Mouse (Mus musculus) liver, embryonic 15.5 days (tissue): ENCODE measurements around the gene Dlgap3. TPM values are rescaled to one million over a fixed set of nuclear protein-coding genes. Genes with fewer than 3 reads are reported as not detected.

Experiments
- ATAC-seq: fragments of 200-750 bp; cut with Nextera tagmentation; 2 replicates; pipeline ENCODE4 v1.8.0; 2017; ENCODE audit warnings: moderate number of reproducible peaks, mild to moderate bottlenecking, moderate library complexity; ENCODE audit not compliant: insufficient read depth
- H3K27ac ChIP-seq: fragments of 300-500 bp; sonication (generic); replicated peaks from 2 replicates; pipeline ENCODE4 v1.5.1; 2015; ENCODE audit warnings: mild to moderate bottlenecking, inconsistent platforms
- H3K27me3 ChIP-seq: fragments of 300-500 bp; sonication (generic); 2 replicates; pipeline ENCODE4 v1.6.1; 2015; ENCODE audit warnings: mild to moderate bottlenecking, inconsistent platforms
- H3K36me3 ChIP-seq: fragments of 300-500 bp; sonication (generic); replicated peaks from 2 replicates; pipeline ENCODE4 v1.6.1; 2015; ENCODE audit warnings: moderate library complexity, mild to moderate bottlenecking, inconsistent platforms
- H3K4me1 ChIP-seq: fragments of 300-500 bp; sonication (generic); replicated peaks from 2 replicates; pipeline ENCODE4 v1.6.1; 2015; ENCODE audit warnings: inconsistent platforms
- H3K4me2 ChIP-seq: fragments of 300-500 bp; sonication (generic); 2 replicates; pipeline ENCODE4 v1.6.1; 2015; ENCODE audit warnings: moderate library complexity, mild to moderate bottlenecking, inconsistent platforms
- H3K4me3 ChIP-seq: fragments of 300-500 bp; sonication (generic); replicated peaks from 2 replicates; pipeline ENCODE4 v1.5.1; 2015; ENCODE audit warnings: mild to moderate bottlenecking, inconsistent platforms
- H3K9ac ChIP-seq: fragments of 300-500 bp; sonication (generic); 2 replicates; pipeline ENCODE4 v1.6.1; 2015; ENCODE audit warnings: moderate library complexity, mild to moderate bottlenecking, inconsistent platforms
- H3K9me3 ChIP-seq: fragments of 300-500 bp; sonication (generic); replicated peaks from 2 replicates; pipeline ENCODE4 v1.6.1; 2016; ENCODE audit warnings: inconsistent platforms
- WGBS: fragments of 180-500 bp; shearing (Covaris S2); methylation state at CpG from one replicate; pipeline ENCODE4 v1.1.7; 2015; ENCODE audit warnings: mixed read lengths; ENCODE audit not compliant: insufficient replicate concordance; 5-methylcytosine and 5-hydroxymethylcytosine counted together
- polyA plus RNA-seq: library from polyadenylated mRNA; unstranded; fragments of >200 nt; fragmentation: Nextera tagmentation; extraction: Ambion mirVana; gene quantifications from 2 replicates; pipeline ENCODE4 v1.2.1, GENCODE M21; 2015

The Dlgap3 gene
- polyA plus RNA-seq: 0.20 and 0.40 TPM in 2 replicates

- WGBS: under 1% methylated on average over 66 of the region's 67 CpGs
- H3K27ac ChIP-seq: no peak within 1 kb of the TSS
- H3K4me2 ChIP-seq: peak within 1 kb of the TSS; percentile 67
- H3K9me3 ChIP-seq: no peaks in the 10 kb centered on the region
- no peaks in the 10 kb centered on the region for H3K36me3 ChIP-seq
- peak within 1 kb of the TSS; percentile 15; the same call in 1 of the 2 replicates for H3K9ac ChIP-seq
- peak; percentile 58 for ATAC-seq
- 0 out of 2 replicates have a peak, but pooled peaks cover 5% of the 10 kb centered on the region for H3K4me1 ChIP-seq
- H3K4me3 ChIP-seq: peak within 1 kb of the TSS; percentile 57
- peaks cover 87% of the 10 kb centered on the region for H3K27me3 ChIP-seq
Measured at GRCm38 (mm10) chr4:127168914-127169345, at the start of gene Dlgap3. Dlgap3 (plus strand) TSS chr4:127169204.

GRCm38 (mm10) chr4:127123391-127123790 is 45.6 kb upstream of the Dlgap3 start, which contains the start of gene Tmem35b:
Tmem35b (plus strand) TSS chr4:127123691.
- WGBS: 88% methylated on average over 5 of the region's 5 CpGs
- H3K27me3 ChIP-seq: no peaks in the 10 kb centered on the region
- no peak within 1 kb of the TSS for H3K9ac ChIP-seq
- H3K36me3 ChIP-seq: no peaks in the 10 kb centered on the region
- H3K4me3 ChIP-seq: no peak within 1 kb of the TSS
- H3K4me1 ChIP-seq: peaks cover 17% of the 10 kb centered on the region
- H3K9me3 ChIP-seq: no peaks in the 10 kb centered on the region
- H3K27ac ChIP-seq: no peak within 1 kb of the TSS
- H3K4me2 ChIP-seq: no peak within 1 kb of the TSS
- ATAC-seq: no peak

- no peak overlapping the region for H3K9ac ChIP-seq
- H3K4me2 ChIP-seq: no peak overlapping the region
- no peaks in the 10 kb centered on the region for H3K36me3 ChIP-seq
- no peak for ATAC-seq
- H3K27ac ChIP-seq: no peak overlapping the region
- no peaks in the 10 kb centered on the region for H3K9me3 ChIP-seq
- H3K4me3 ChIP-seq: no peak overlapping the region
- 74% methylated on average over 1 of the region's 1 CpGs for WGBS
- H3K27me3 ChIP-seq: no peaks in the 10 kb centered on the region
- peaks cover 17% of the 10 kb centered on the region for H3K4me1 ChIP-seq
Measured at GRCm38 (mm10) chr4:127124331-127124730, 44.7 kb upstream of the Dlgap3 start.

GRCm38 (mm10) chr4:127125834-127126463 is 43.1 kb upstream of the Dlgap3 start:
- Histone ChIP-seq H3K4me2 (peak overlapping the region; percentile 90), H3K27me3 (no peaks in the 10 kb centered on the region), H3K36me3 (no peaks in the 10 kb centered on the region), H3K27ac (peak overlapping the region; percentile 57), H3K9ac (peak overlapping the region; percentile 64), H3K4me1 (peaks cover 17% of the 10 kb centered on the region), H3K4me3 (peak overlapping the region; percentile 67), H3K9me3 (no peaks in the 10 kb centered on the region)
- peak; percentile 95 for ATAC-seq
- WGBS: under 1% methylated on average over 35 of the region's 35 CpGs

- Histone ChIP-seq H3K4me3 (no peak overlapping the region), H3K27me3 (no peaks in the 10 kb centered on the region), H3K27ac (no peak overlapping the region), H3K9ac (no peak overlapping the region), H3K9me3 (no peaks in the 10 kb centered on the region), H3K4me2 (no peak overlapping the region), H3K36me3 (no peaks in the 10 kb centered on the region), H3K4me1 (no peaks in the 10 kb centered on the region)
- ATAC-seq: no peak
- WGBS: 24% methylated on average over 1 of the region's 1 CpGs
Measured at GRCm38 (mm10) chr4:127134687-127135086, 34.3 kb upstream of the Dlgap3 start.

GRCm38 (mm10) chr4:127137591-127137990 is 31.4 kb upstream of the Dlgap3 start:
- 57% methylated on average over 5 of the region's 5 CpGs for WGBS
- no peaks in the 10 kb centered on the region for H3K4me1 ChIP-seq
- no peaks in the 10 kb centered on the region for H3K27me3 ChIP-seq
- H3K9ac ChIP-seq: no peak overlapping the region
- no peak overlapping the region for H3K4me3 ChIP-seq
- no peaks in the 10 kb centered on the region for H3K36me3 ChIP-seq
- H3K4me2 ChIP-seq: no peak overlapping the region
- H3K27ac ChIP-seq: no peak overlapping the region
- ATAC-seq: no peak
- H3K9me3 ChIP-seq: no peaks in the 10 kb centered on the region

- no peak overlapping the region for H3K27ac ChIP-seq
- H3K9me3 ChIP-seq: no peaks in the 10 kb centered on the region
- no peaks in the 10 kb centered on the region for H3K27me3 ChIP-seq
- no peaks in the 10 kb centered on the region for H3K4me1 ChIP-seq
- 58% methylated on average over 6 of the region's 6 CpGs for WGBS
- no peak overlapping the region for H3K9ac ChIP-seq
- ATAC-seq: no peak
- no peak overlapping the region for H3K4me3 ChIP-seq
- no peaks in the 10 kb centered on the region for H3K36me3 ChIP-seq
- H3K4me2 ChIP-seq: no peak overlapping the region
Measured at GRCm38 (mm10) chr4:127138486-127138885, 30.5 kb upstream of the Dlgap3 start.

GRCm38 (mm10) chr4:127150031-127150430 is 19.0 kb upstream of the Dlgap3 start:
- Histone ChIP-seq H3K9ac (no peak overlapping the region), H3K4me2 (no peak overlapping the region), H3K4me1 (no peaks in the 10 kb centered on the region), H3K27me3 (no peaks in the 10 kb centered on the region; the same call in 1 of the 2 replicates), H3K9me3 (no peaks in the 10 kb centered on the region), H3K27ac (no peak overlapping the region), H3K4me3 (no peak overlapping the region), H3K36me3 (no peaks in the 10 kb centered on the region)
- WGBS: 65% methylated on average over 13 of the region's 13 CpGs
- no peak for ATAC-seq

- ATAC-seq: no peak
- no peak overlapping the region for H3K9ac ChIP-seq
- H3K4me2 ChIP-seq: no peak overlapping the region
- no peak overlapping the region for H3K4me3 ChIP-seq
- no peaks in the 10 kb centered on the region for H3K4me1 ChIP-seq
- no peaks in the 10 kb centered on the region for H3K36me3 ChIP-seq
- H3K27me3 ChIP-seq: no peaks in the 10 kb centered on the region; the same call in 1 of the 2 replicates
- no peaks in the 10 kb centered on the region for H3K9me3 ChIP-seq
- 49% methylated on average over 1 of the region's 1 CpGs for WGBS
- H3K27ac ChIP-seq: no peak overlapping the region
Measured at GRCm38 (mm10) chr4:127153345-127153744, 15.7 kb upstream of the Dlgap3 start.

GRCm38 (mm10) chr4:127155757-127156156 is 13.2 kb upstream of the Dlgap3 start:
- 41% methylated on average over 5 of the region's 5 CpGs for WGBS
- Histone ChIP-seq H3K36me3 (no peaks in the 10 kb centered on the region), H3K4me2 (no peak overlapping the region), H3K4me3 (no peak overlapping the region), H3K27ac (no peak overlapping the region), H3K9ac (no peak overlapping the region), H3K27me3 (no peaks in the 10 kb centered on the region), H3K9me3 (no peaks in the 10 kb centered on the region), H3K4me1 (no peaks in the 10 kb centered on the region)
- ATAC-seq: no peak

GRCm38 (mm10) chr4:127157746-127158145 is 11.3 kb upstream of the Dlgap3 start:
- no peak for ATAC-seq
- no peak overlapping the region for H3K27ac ChIP-seq
- no peak overlapping the region for H3K4me2 ChIP-seq

More at GRCm38 (mm10) chr4:127157746-127158145, 11.3 kb upstream of the Dlgap3 start:
- Histone ChIP-seq H3K4me3 (no peak overlapping the region), H3K27me3 (no peaks in the 10 kb centered on the region), H3K4me1 (no peaks in the 10 kb centered on the region), H3K9me3 (no peaks in the 10 kb centered on the region), H3K36me3 (no peaks in the 10 kb centered on the region), H3K9ac (no peak overlapping the region)
- WGBS: 63% methylated on average over 4 of the region's 4 CpGs
